Mouse (Mus musculus) cerebral cortex, adult 2 months (tissue): Measurements from ENCODE around the gene Gm10642.

Experiments used
- WGBS: fragments of 180-500 bp; shearing (Covaris S2); methylation state at CpG from one replicate; pipeline ENCODE4 v1.1.7; 2018; 5-methylcytosine and 5-hydroxymethylcytosine counted together

Gm10642 gene

DNA sequence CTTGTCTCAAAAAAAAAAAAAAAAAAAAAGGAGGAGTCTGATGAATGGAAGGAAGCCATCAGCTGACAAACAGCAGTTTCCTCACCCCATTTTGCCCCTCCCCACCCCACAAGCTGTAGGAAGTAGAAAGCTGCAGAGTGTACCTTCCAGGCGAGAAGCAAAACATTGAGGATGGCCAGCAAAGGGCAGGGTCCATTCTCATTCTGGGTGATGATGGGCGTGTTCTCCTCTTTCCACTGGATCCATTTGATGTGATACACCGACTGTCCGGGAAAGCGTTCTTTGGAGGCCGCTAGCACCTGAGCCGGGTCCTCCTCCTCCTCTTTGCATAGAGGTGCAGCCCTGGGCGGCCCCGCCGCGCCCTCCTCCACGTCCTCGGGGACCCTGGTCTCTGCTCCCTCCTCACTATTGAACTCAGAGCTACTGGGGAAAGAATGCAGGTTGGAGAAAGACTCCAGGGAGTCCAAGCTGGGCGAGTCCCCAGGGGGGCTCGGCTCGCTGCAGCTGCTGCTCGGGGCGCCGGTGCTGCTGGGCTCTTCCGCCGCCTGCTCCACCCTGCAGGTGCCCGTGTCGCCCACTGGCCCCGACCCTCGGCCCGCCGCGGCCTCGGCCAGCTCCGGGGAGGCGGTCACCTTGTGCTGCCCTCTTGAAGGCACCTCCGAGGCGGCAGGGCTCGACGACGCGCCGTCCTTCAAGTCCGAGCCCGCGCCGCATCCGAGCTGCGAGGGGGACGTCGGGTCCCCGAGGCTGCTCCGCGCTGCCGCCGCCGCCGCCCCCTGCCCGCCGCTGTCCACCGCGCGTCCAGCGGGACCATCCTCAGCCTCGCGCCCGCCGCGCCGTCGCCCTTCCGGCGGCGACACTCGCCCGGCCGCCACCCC, at the start of gene Gm10642:
TSS of gene Gm10642 (plus strand) at position 122 of the 878 bp plus-strand sequence.
- under 1% methylated on average over 56 of the region's 72 CpGs for WGBS

DNA sequence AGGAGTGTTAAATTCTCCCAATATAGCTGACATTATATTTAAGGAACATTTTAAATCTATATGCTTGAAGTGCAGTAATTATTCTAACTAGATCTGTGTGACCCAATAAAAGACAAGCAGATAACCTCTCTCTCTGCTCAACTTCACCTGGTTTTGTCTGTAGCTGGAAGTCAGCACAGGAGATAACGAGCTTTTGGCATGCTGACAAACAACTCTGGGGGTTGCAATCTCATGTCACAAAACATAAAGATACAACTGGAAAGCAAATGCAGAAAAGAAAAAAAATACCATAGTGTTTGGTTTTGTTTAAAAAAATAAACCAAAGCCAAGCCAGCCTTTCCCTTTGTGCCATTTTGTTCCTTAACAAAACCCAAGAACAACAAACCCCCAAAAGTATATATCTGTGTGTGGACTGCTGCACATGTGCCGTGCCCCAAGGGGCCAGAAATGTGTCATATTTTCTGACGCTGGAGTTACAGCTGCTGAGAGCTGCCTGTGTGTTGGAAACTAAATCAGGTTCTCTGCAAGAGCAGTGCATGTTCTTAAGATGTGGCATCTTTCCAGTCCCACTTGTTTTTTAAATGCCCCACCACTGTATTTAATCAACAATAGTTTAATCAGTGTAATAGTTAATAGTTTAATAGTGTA, 44.9 kb upstream of the Gm10642 start:
- WGBS, result 46% methylated on average over 3 of the region's 3 CpGs

DNA sequence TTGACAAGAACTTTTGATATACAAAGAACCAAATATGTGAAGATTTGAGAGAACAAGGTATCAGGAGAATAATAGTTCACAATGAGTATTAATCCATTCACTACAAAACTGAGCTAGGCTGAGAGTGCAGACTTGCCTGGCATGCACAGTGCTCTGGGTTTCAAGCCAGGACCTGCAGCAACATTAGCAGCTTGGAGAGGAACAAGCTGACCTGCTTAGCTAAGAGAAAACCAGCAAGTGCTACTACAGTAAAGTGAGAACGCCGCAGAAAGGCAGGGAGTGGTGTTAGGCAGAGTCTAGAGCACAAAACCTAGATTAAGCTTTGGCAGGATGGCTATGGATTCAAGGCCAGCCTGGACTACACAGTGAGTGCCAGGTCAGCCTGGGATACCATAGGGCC, 26.3 kb upstream of the Gm10642 start:
- WGBS, result 53% methylated on average over 2 of the region's 2 CpGs

DNA sequence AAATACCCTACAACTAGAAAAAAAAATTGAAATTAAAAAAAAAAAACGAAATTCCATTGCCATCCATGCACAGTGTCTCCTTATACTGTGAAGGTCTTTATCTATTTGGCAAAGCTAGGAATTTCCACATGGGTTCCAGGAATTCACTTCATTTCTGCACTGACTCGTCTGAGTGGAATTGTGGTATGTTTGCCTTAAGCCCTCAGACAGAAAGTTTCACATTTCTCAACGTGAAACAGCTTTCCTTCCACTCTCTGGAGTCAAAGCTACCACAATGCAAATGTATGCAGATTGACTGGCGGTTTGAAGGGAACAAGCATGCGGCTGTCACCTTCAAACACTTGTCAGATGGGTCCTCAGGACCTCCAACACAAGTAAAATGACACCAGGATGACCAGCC, 24.4 kb upstream of the Gm10642 start:
- WGBS, result 35% methylated on average over 5 of the region's 5 CpGs

DNA sequence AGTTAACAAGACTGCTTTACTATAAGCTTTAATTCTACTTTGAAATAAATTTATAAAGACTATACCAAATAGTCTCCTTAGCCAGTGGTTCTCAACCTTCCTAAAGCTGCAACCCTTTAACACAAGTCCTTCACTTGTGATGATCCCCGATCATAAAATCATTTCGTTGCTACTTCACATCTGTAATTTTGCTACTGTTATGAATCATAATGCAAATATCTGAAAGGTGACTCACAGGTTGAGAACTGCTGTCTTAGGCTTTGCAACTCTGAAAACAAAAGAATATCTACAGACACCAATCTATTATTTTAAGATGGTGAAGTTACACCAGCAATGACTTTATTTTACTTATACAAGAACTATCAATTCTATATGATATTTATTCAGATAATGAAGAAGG, 19.3 kb upstream of the Gm10642 start:
- 83% methylated on average over 2 of the region's 2 CpGs for WGBS

DNA sequence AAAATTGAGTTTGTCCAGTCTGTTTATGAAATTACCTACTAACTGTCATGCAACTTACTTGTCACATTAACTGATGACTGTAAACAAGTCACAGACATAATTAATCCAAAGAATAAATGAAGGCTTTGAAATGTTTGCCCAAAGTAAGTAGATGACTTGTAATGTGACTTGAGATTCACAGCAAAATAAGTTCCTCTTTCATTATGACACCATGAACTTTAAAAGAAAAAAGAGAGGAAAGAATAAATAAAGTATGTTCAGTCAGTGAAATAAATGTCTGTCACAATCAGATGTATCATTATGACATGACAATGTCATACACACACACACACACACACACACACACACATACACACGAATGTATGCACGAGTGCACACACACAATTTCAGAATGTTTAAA, 5.8 kb upstream of the Gm10642 start:
- 81% methylated on average over 2 of the region's 2 CpGs for WGBS

DNA sequence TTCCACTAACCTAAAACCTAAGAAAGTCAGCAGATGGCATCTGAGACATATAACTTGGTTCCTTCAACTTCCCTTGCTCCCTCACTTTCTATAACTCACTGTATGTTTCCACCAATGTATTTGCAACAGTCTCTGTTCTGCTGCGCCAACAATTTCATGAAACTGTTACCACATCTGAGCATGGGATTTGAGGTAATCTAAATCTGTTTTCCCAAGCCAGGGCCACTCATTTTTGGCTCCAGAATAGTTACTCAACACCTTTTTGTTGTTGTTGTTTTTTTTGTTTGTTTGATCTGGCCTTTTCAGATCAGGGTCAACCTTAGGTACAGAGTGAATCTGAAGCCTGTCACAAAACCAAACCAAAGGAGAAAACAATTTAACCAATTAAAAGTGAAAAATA, 5.1 kb upstream of the Gm10642 start:
- WGBS, result 83% methylated on average over 1 of the region's 1 CpGs

DNA sequence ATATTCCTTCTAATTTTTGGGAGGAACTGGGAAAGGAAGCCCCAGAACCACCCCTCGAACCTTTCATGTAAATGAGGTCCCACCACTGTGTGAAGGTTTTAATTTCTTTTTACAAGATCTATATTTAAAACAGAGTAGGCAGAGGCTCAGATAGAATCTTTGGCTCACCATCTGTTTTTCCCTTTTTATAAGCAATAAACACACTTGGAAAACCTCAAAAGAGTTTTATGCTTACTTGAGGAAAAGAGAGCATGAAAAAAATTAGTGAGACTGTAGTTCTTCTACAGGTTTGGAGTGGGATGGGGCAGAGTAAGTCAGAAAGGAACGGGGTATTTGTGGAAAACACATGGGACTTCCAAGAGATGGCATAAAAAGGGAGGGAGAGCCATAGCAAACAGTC, 3.8 kb upstream of the Gm10642 start:
- WGBS, result 28% methylated on average over 2 of the region's 2 CpGs

DNA sequence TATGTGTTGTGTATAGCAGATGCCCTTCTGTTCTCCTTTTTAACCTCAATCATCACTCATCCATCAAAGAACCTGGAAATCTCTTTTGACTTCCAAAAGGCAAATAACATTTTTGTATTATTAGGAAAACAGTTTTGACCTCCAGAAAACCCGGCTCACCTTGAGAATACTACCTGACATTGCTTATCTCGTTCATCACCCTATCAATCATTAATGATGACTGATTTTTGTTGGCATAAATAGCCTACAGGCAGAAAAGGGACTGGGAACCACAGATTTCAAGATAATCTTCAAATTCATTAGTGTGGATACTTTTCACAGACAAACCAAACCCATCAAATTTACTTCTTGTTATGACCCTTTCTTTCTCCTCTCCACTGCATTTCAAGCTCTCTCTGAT, 2.2 kb upstream of the Gm10642 start:
- 79% methylated on average over 2 of the region's 2 CpGs for WGBS

DNA sequence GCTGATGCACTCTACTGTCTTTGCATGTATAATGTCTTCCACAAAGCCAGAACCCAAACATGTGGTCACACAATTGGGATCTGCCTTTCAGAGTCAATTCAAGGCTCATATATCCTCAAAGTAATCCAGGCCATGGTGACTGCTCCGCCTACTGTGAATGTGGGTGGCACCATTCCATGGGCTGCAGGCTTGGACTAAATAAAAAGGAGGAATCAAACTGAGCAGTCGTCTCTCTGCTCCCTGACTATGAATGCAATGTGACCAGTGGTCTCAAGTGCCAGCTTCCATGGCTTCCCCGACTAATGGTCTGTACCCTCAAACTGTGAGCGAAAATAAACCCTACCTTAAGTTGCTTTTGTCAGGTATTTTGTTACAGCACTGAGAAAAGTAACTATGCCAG, 1.6 kb upstream of the Gm10642 start:
- 46% methylated on average over 4 of the region's 4 CpGs for WGBS

DNA sequence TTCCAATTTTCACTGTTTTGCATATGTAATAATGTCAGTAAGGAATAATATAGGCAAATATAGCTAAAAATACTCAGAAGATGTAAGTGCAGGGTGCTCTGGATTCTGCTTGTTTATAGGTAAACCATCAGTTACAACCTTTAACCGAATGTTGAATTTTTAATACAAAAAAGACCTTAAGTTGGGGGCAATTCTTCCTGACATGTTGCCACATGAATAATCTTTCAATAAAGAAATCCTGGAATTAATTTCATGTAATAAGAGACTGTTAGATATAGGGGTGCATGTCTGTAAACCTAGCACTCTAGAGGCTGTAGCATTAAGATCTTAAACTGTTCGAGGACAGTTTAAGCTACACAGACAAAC, 304 bp upstream of the Gm10642 start:
- WGBS, result 15% methylated on average over 2 of the region's 2 CpGs

DNA sequence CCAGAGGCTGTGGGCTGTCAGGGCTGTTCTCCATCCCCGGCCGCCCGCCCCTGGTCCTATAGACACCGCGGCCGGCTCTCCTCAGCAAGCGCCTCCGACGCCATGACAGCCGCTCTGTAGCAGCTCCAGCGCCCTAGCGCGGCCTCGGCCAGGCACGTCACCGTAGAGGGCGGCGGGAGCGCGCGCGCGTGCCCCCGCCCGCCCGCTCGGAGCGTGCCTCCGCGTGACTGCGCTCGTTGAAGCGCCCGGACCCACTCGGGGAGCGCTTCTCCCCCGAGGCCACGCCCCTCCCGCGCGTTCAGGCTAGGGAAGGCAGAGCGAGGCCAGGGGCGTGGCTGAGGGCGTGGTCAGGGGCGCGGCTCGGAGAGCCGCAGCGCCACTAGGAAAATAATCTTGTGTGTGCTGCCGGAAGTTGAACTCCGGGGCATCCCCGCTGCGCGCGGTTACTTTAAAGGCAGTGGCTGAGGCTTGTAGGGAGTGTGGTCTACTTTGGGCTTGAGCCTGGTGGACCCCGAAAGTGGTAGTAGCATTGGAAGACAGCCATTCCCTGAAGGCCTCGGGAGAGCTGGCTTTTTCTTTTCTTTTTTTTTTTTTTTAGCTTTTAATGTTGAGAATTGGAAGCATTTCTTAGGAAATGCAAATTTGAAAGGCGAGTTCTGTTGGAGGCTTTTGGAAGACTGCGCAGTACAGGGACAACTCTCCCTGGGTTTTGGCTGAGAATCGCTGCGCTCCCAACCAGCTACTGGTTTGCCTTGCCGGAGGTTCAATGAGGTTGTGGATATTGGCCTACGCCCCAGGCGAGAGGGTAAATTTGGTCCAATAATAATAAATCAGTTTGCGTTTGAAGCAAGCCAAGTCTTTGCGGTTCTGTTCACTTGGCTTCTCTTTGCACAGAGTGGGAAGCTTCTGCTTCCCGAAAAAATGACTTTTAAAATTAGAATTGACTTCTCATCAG, 1.2 kb downstream of the Gm10642 start, which contains the start of gene Mindy2:
TSS of gene Mindy2 (minus strand) at position 162 of the 955 bp plus-strand sequence.
- WGBS, result under 1% methylated on average over 67 of the region's 67 CpGs

DNA sequence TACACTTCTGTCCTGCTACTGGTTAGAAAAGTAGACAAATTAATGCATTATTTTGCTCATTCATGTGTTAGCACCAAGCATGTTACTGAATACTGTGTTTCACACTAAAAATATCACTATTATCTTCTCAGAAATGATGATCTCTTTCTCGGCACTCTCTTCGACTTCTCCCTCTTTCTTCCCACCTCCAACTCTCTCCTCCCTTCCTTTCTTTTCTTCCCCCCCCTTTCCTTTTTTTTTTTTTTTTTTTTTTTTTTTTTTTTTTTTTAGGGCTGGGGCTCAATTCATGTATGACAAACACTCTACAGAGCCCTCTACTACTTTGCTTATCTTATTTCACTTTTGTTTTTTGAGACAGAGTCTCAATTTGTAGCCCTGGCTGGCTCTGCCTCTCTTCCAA, 2.2 kb downstream of the Gm10642 start:
- 67% methylated on average over 2 of the region's 2 CpGs for WGBS

DNA sequence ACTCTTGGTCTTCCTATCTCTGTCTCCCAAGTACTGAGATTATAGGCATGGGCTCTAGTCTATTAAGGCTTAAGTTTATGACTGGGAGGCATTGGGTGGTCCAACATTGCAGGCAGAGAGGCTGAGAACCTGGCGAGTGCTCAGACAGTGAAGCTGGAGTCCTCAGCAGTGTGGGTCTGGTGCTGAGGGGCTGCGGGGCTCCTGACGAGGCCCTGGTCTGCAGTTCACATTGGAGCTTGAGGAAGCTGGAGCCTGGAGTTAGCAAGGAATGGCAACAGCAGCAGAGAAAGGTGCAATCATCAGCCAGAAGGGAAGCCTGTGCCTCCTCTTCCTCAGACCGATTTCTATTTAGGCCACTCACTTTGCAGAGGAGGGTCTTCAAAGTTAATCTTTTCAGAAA, 8.8 kb downstream of the Gm10642 start:
- WGBS, result 91% methylated on average over 4 of the region's 4 CpGs

DNA sequence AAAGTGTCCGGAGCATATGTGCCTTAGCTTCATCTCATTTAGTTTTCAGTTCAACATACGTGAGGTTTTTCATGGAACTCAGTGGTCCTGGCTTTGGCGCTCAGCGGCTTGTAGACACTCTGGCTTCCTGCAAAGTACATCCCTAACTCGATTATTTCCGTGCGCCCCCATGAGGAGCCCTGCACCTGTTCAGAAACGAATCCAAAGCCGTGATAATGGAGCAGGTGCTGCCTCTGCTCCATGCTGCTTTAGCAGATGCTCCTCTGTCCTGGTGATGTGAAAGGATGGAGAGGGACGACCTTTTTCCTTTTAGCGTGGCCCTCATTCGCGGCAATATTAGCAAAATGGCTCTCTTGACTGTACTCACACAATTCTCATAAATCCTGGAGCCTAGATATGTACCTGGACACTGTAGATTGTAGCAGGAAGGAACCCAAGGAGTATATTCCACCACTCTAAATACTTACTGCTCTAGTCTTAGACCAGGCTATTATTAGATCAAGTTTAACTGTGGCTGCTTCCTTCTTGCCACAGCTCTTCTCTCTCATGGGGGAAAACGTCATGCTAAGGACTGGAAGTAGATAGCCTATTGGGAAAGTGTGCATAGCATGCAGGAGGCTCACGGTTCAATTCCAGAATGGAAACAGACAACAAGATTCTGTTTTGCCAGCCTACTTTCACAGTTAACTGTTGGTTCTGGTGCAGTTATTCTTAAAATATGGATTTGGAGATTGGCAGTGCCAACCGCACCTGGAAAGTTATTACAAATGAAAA, 9.5 kb downstream of the Gm10642 start:
- 72% methylated on average over 16 of the region's 16 CpGs for WGBS

DNA sequence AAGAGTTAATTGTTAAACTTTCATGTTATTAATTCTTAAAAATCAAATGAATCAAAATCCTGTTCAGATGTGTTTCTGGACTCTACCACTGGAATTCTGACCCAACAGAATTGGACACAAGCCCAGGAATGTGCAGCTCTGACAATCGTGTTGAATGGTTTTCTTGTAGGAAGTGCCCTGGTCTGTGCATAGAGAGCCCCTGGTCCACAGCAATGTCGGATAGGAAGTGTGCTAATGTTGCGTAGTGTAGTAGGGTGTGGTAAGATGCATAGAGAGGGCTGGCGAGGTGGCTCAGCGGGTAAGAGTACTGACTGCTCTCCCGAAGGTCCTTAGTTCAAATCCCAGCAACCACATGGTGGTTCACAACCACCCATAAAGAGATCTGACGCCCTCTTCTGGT, 10.8 kb downstream of the Gm10642 start:
- 60% methylated on average over 7 of the region's 7 CpGs for WGBS

DNA sequence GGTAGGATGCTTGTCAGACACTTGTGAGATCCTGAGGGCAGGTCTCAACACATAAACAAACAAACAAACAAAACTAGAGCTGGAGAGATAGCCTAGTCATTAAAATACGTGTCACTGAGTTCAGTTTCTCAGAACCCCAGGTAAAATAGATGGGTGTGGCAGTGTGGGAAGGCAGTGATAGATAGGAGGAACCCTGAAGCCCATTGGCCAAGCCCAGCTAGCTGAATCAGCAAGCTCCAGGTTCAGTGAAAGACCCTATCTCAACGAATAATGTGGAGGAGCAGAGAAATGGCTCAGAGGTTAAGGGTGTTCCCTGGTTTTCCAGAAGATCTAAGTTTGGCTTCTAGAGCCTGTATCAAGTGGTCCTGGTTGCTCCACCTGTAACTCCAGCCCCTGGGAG, 13.1 kb downstream of the Gm10642 start:
- WGBS, result 65% methylated on average over 2 of the region's 2 CpGs

DNA sequence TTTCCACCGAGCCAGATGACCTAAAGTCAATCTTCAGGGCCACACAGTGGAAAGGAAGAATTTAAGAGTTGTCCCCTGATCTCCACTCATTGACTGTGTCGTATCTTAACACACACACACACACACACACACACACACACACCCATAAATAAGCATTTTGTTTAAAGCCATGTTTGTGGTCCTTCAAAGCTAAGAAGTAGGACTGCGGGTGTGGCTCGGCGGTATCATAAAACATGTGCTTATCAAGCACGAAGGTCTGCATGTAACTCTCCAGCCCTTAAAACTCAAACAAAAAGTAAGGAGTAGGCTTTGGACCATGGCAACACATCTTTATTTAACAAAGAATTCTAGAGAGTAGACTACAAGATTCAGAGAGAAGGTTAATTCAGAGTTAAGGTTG, 14.3 kb downstream of the Gm10642 start:
- WGBS, result 97% methylated on average over 6 of the region's 6 CpGs

DNA sequence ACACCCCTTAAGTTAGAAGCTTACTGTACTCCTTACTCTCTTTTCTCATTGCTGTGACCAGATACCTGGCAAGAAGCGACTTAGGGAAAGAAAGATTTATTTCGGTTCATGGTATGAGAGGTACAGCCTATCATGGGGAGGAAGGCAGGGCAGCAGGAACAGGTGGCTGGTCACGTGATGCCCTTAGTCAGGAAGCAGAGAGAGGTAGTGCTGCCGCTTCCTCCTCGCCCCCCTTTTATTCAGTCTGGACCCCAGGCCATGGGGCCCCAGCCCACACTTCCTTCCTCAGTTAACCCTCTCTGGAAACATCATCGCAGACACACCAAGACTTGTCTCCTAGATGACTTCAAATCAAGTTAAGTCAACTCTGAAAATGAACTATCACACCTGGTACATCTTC, 15.2 kb downstream of the Gm10642 start:
- 80% methylated on average over 6 of the region's 6 CpGs for WGBS

DNA sequence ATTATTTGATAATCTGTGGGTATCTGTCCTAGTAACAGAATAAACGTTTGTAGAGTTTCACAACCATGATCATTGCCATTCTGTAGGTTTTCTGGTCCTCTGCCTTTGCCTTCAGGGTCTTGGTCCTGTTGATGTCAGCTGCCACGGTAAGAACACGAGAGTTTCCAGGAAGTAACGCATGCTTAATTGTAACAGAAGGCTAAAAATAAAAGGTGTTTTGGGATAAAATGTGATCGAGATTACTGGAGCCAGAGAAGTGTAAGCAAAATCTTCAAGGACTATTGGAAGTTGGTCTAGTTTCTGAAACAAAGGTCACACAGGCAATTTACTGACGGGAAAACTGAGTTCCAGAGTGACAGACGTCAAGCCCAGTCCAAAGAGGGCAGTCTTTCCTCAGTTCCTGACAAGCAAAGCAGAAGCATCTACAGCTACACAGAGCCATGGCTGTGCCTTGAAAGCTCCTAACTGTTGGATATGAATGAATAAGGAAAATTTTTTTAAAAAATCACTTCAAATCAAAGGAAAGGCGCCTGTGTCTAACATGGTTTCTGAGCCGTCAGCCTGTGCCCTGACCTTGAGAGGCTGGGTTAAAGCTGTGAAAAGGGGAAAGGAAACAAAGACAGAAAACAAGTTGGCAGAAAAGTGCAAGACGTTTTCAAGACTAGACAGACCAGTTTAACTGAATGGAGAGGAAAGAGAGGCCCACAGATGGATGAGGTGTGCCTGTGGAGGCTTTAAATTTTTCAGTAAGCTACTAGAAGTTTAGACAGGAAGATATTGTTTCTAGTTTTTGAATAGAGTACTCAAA, 15.9 kb downstream of the Gm10642 start:
- 39% methylated on average over 10 of the region's 10 CpGs for WGBS

DNA sequence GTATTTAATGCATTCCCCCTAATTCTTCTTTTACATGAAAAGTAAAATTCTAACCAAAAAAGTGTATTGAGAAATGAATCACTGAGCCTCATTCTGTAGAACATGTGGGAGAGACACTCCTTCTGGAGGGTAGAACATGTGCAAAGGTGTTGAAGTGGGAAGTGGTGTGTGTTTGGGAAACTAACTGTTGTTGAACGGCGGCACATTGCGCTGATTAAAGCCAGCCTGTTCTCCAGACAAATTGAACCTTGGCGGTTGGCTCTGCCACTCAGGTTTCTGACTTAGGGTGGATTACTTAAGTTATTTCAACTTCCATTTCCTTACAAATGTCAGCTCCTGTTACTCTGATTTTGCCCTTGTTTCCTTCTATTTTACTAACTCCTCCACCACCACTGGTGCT, 17.6 kb downstream of the Gm10642 start:
- WGBS, result 65% methylated on average over 4 of the region's 4 CpGs
